Mouse (Mus musculus): ENCODE measurements around the gene Serhl. TPM values are rescaled to one million over a fixed set of nuclear protein-coding genes. Genes with fewer than 3 reads are reported as not detected.
"Not testable (repeated sequence)": the region's sequence is repeated elsewhere in the genome, so short reads cannot be mapped to it uniquely, and the experiment has no call there.

The Serhl gene
- polyA plus RNA-seq, 1 experiment from 2014 or later, result 30.2 TPM

DNA sequence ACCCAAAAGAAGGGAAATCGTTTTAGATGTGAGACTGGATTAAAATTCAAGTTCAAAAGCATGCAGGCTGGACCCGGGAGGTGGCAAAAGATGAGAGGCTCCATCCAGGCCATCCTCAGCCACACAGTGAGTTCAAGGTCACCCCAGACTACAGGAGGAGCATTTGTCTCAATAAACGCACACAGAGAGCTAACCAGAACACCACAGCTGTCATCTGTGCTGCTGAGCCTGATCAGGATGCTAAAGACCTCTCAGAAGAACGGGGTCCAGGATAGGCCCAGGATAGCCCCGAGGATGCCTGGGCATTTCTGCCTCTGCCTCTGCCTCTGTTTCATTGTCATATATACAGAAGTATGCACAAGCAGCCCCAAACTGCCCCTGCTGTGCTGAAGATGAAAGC lies 33.7 kb upstream of the Serhl start:
- Histone ChIP-seq H3K4me2 (ENCODE audit: low read length) (peak overlapping the region; percentile 68; the same call in 1 of the 2 replicates), H3K9me3 (ENCODE audit: control insufficient read depth, low read length) (no peaks in the 10 kb centered on the region), H3K36me3 (ENCODE audit: control insufficient read depth, insufficient read depth) (no peaks in the 10 kb centered on the region), H3K4me3 (replicated peaks; ENCODE audit: low read length) (no peak overlapping the region), H3K27ac (ENCODE audit: low read length) (peak overlapping the region; percentile 69), H3K4me1 (replicated peaks; ENCODE audit: control insufficient read depth, insufficient read depth, low read length) (peaks cover 37% of the 10 kb centered on the region), H3K27me3 (replicated peaks; ENCODE audit: control insufficient read depth, insufficient read depth, low read length) (no peaks in the 10 kb centered on the region), H3K9ac (replicated peaks; ENCODE audit: low read depth, low read length) (no peak overlapping the region)
- 46% methylated on average over 5 of the region's 5 CpGs for WGBS
- ATAC-seq, result no peak

DNA sequence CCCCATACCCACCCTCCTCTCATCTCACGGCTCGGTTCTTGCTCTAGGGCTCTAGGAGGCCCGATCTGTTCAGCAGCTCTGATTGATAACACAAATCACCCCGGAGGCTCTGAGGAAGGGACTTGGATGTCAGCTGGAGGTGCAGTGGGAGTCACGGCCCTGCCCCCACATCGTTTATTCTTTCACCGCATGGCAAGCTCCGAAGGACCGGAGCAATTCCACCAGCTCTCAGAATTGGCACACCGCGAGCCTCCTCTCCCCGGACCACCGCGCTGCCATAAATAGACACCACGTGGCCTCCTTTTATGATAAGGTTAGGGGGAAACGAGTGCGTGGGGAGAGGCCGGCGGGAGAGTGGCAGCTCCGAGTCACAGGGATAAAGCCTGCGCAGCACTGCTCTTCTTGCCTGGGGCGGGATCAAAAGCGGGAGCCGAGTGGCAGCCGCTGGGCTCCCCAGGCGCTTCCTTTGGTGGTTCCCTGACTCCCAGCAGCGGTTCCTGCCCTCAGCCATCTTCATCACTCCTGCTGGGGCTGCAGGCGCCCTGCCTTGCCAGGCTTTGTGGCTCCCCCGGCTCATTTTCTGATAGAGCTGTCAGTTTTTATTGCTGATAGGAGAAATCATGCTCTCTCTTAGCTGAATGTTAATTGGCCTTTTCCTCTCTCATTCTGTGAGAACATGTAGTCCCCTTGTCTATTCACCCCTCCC lies 32.8 kb upstream of the Serhl start:
- Histone ChIP-seq H3K27me3 (replicated peaks; ENCODE audit: control insufficient read depth, insufficient read depth, low read length) (no peaks in the 10 kb centered on the region), H3K36me3 (ENCODE audit: control insufficient read depth, insufficient read depth) (no peaks in the 10 kb centered on the region), H3K4me2 (ENCODE audit: low read length) (peak overlapping the region; percentile 68), H3K27ac (ENCODE audit: low read length) (peak overlapping the region; percentile 95), H3K4me1 (replicated peaks; ENCODE audit: control insufficient read depth, insufficient read depth, low read length) (peaks cover 37% of the 10 kb centered on the region), H3K9me3 (ENCODE audit: control insufficient read depth, low read length) (no peaks in the 10 kb centered on the region), H3K9ac (replicated peaks; ENCODE audit: low read depth, low read length) (peak overlapping the region; percentile 64), H3K4me3 (replicated peaks; ENCODE audit: low read length) (peak overlapping the region; percentile 41)
- peak; percentile 74 for ATAC-seq
- WGBS, result under 1% methylated on average over 29 of the region's 29 CpGs

DNA sequence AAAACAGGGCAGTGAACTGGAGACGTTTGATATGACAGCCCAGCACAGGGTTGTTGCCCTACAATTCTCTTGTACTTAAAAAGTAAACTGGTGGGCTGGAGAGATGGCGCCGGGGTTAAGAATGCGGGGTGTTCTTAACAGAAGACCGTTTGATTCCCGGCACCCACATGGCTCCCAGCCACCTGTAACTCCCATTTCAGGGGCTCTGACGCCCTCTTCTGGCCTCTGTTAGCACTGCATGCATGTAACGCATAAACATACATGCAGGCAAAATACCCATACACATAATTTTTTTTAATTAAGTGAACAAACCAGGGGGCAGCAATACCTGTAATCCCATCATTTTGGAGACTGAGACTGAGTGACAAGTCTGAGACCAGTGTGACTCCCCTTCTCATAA lies 31.8 kb upstream of the Serhl start:
- no peak for ATAC-seq
- Histone ChIP-seq H3K4me1 (replicated peaks; ENCODE audit: control insufficient read depth, insufficient read depth, low read length) (peaks cover 37% of the 10 kb centered on the region), H3K9ac (replicated peaks; ENCODE audit: low read depth, low read length) (no peak overlapping the region), H3K4me3 (replicated peaks; ENCODE audit: low read length) (no peak overlapping the region), H3K36me3 (ENCODE audit: control insufficient read depth, insufficient read depth) (no peaks in the 10 kb centered on the region), H3K9me3 (ENCODE audit: control insufficient read depth, low read length) (no peaks in the 10 kb centered on the region), H3K4me2 (ENCODE audit: low read length) (no peak overlapping the region), H3K27me3 (replicated peaks; ENCODE audit: control insufficient read depth, insufficient read depth, low read length) (no peaks in the 10 kb centered on the region), H3K27ac (ENCODE audit: low read length) (peak overlapping the region; percentile 95)
- 79% methylated on average over 8 of the region's 8 CpGs for WGBS

DNA sequence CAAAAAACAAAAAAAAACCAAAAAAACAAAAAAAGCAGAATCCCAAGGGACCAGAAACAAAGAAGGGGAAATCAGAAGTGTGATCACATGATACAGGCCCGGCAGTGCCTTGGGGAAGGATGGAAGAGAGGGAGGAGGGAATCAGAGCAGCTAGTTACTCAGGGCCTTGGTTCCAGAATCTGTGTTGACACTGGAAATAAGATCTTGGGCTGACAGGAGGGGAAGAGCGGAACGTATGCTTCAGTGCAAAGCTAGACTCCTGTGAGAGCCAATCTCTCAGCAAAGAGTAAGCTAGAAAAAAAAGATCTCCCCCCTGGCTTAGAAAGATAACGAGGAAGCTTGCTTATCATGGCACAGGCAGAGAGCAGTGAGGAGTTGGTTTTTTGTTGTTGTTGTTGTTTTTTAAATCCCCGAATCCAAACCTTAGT lies 30.1 kb upstream of the Serhl start:
- H3K9me3 ChIP-seq (ENCODE audit: control insufficient read depth, low read length), result no peaks in the 10 kb centered on the region
- no peak overlapping the region for H3K4me3 ChIP-seq (replicated peaks; ENCODE audit: low read length)
- no peaks in the 10 kb centered on the region for H3K27me3 ChIP-seq (replicated peaks; ENCODE audit: control insufficient read depth, insufficient read depth, low read length)
- H3K36me3 ChIP-seq (ENCODE audit: control insufficient read depth, insufficient read depth), result no peaks in the 10 kb centered on the region
- H3K9ac ChIP-seq (replicated peaks; ENCODE audit: low read depth, low read length), result no peak overlapping the region
- peak; percentile 43 for ATAC-seq
- H3K27ac ChIP-seq (ENCODE audit: low read length), result peak overlapping the region; percentile 71
- 32% methylated on average over 5 of the region's 5 CpGs for WGBS
- H3K4me1 ChIP-seq (replicated peaks; ENCODE audit: control insufficient read depth, insufficient read depth, low read length), result peaks cover 32% of the 10 kb centered on the region
- no peak overlapping the region for H3K4me2 ChIP-seq (ENCODE audit: low read length)

DNA sequence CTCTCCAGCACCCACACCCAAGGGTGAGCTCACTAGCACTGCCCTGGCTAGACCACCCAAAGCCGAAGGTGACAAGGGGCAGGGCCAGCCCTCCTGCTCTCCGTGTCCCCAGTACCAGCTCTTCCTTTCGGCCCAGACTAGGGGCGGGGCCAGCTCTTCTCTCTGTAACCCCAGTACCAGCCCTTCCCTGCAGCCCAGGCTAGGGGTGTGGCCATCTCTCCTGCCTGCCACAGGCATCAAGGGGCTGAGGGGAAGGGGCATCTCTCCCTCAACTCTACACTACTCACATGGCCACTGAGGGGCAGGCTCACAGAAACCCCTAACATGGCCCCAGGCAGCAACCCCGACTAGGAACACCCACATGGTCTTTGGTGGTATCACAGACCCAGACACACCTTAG lies 27.6 kb upstream of the Serhl start:
- no peak for ATAC-seq
- H3K27me3 ChIP-seq (replicated peaks; ENCODE audit: control insufficient read depth, insufficient read depth, low read length), result no peaks in the 10 kb centered on the region
- H3K27ac ChIP-seq (ENCODE audit: low read length), result no peak overlapping the region
- H3K4me1 ChIP-seq (replicated peaks; ENCODE audit: control insufficient read depth, insufficient read depth, low read length), result peaks cover 22% of the 10 kb centered on the region
- no peaks in the 10 kb centered on the region for H3K9me3 ChIP-seq (ENCODE audit: control insufficient read depth, low read length)
- H3K4me3 ChIP-seq (replicated peaks; ENCODE audit: low read length), result no peak overlapping the region
- no peaks in the 10 kb centered on the region for H3K36me3 ChIP-seq (ENCODE audit: control insufficient read depth, insufficient read depth)
- H3K9ac ChIP-seq (replicated peaks; ENCODE audit: low read depth, low read length), result no peak overlapping the region
- 17% methylated on average over 5 of the region's 5 CpGs for WGBS
- no peak overlapping the region for H3K4me2 ChIP-seq (ENCODE audit: low read length)

DNA sequence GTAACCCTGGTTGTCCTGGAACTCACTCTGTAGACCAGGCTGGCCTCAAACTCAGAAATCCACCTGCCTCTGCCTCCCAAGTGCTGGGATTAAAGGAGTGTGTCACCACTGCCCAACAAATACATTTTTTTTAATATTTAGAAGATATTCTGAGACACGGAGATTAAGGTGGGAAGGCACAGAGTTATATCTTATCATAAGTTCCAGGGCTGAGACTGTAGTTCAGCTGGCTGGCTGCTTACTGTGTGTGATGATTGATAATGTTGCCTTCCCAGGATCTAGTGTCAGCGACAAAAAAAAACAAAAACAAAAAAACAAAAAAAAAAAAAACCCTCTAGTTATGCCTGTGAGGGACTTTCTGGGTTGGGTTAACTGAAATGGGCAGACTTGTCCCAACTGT lies 26.7 kb upstream of the Serhl start:
- H3K9ac ChIP-seq (replicated peaks; ENCODE audit: low read depth, low read length); H3K9me3 ChIP-seq (ENCODE audit: control insufficient read depth, low read length); H3K4me3 ChIP-seq (replicated peaks; ENCODE audit: low read length); H3K27ac ChIP-seq (ENCODE audit: low read length); H3K4me2 ChIP-seq (ENCODE audit: low read length); H3K36me3 ChIP-seq (ENCODE audit: control insufficient read depth, insufficient read depth); H3K27me3 ChIP-seq (replicated peaks; ENCODE audit: control insufficient read depth, insufficient read depth, low read length); ATAC-seq: not testable (repeated sequence)
- WGBS, result 100% methylated on average over 2 of the region's 2 CpGs
- H3K4me1 ChIP-seq (replicated peaks; ENCODE audit: control insufficient read depth, insufficient read depth, low read length), result peaks cover 14% of the 10 kb centered on the region

DNA sequence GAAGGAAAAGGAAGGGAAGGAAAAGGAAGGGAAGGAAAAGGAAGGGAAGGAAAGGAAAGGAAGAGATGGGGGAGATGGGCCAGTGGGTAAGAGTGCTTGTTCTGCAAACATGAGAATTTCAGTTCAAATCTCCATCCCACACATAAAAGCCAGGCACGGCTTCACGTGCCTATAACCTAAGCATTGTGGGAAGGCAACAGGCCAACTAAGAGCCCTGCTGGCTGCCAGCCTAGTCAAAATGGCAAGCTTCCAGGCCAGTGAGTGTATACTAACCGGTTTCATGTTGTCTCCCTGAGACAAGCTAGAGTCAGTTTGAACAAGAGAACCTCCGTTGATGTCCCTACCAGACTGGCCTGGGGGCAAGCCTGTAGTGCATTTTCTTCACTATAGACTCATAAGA lies 23.8 kb upstream of the Serhl start:
- H3K36me3 ChIP-seq (ENCODE audit: control insufficient read depth, insufficient read depth), result no peaks in the 10 kb centered on the region
- H3K4me3 ChIP-seq (replicated peaks; ENCODE audit: low read length), result no peak overlapping the region
- WGBS, result 37% methylated on average over 4 of the region's 4 CpGs
- no peak; the same call in 1 of the 2 replicates for ATAC-seq
- H3K9me3 ChIP-seq (ENCODE audit: control insufficient read depth, low read length), result no peaks in the 10 kb centered on the region
- H3K27me3 ChIP-seq (replicated peaks; ENCODE audit: control insufficient read depth, insufficient read depth, low read length), result no peaks in the 10 kb centered on the region
- H3K4me1 ChIP-seq (replicated peaks; ENCODE audit: control insufficient read depth, insufficient read depth, low read length), result peaks cover 3% of the 10 kb centered on the region; the same call in 1 of the 2 replicates
- H3K4me2 ChIP-seq (ENCODE audit: low read length), result no peak overlapping the region
- H3K27ac ChIP-seq (ENCODE audit: low read length), result no peak overlapping the region
- no peak overlapping the region for H3K9ac ChIP-seq (replicated peaks; ENCODE audit: low read depth, low read length)

DNA sequence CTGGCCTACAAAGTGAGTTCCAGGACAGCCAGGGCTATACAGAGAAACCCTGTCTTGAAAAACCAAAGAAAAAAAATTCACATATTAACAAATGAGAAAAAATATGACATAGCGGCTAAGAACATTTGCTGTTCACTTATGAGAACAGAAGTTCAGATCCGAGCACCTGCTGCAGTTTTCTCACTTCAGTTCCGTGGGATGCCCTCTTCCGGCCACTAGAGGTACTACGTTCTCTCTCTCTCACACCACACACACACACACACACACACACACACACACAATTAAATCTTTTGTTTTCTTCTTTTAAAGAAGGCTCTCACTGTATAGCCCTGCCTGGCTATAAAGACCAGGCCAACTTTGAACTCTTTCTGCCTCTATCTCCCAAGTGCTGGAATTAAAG lies 21.0 kb upstream of the Serhl start:
- no peaks in the 10 kb centered on the region for H3K27me3 ChIP-seq (replicated peaks; ENCODE audit: control insufficient read depth, insufficient read depth, low read length)
- peaks cover 3% of the 10 kb centered on the region; the same call in 1 of the 2 replicates for H3K4me1 ChIP-seq (replicated peaks; ENCODE audit: control insufficient read depth, insufficient read depth, low read length)
- no peak overlapping the region for H3K9ac ChIP-seq (replicated peaks; ENCODE audit: low read depth, low read length)
- no peak overlapping the region for H3K27ac ChIP-seq (ENCODE audit: low read length)
- H3K36me3 ChIP-seq (ENCODE audit: control insufficient read depth, insufficient read depth), result no peaks in the 10 kb centered on the region
- 94% methylated on average over 5 of the region's 5 CpGs for WGBS
- ATAC-seq, result no peak
- H3K4me2 ChIP-seq (ENCODE audit: low read length), result no peak overlapping the region
- no peaks in the 10 kb centered on the region for H3K9me3 ChIP-seq (ENCODE audit: control insufficient read depth, low read length)
- H3K4me3 ChIP-seq (replicated peaks; ENCODE audit: low read length), result no peak overlapping the region

DNA sequence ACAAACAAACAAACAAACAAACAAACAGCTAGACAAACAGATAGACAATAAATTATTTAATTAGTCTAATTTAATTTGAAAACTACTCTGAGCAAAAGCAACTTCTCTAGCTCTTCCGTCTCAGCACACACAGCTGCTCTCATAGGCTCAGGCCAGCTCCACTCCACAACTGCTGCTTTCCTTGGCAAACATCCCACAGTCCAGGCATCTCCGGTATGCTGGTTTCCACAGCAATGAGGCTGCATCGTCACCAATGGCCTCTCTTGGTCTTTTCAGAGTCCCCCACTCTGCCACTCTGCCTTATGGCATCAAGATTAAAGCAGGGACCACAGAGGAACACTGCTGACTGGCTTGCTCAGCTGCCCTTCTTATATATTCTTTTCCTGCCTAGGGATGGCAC lies 18.4 kb upstream of the Serhl start:
- H3K27ac ChIP-seq (ENCODE audit: low read length), result no peak overlapping the region
- H3K4me3 ChIP-seq (replicated peaks; ENCODE audit: low read length), result no peak overlapping the region
- H3K9me3 ChIP-seq (ENCODE audit: control insufficient read depth, low read length), result no peaks in the 10 kb centered on the region
- WGBS, result 25% methylated on average over 3 of the region's 3 CpGs
- no peak overlapping the region for H3K4me2 ChIP-seq (ENCODE audit: low read length)
- peak; percentile 49; the same call in 1 of the 2 replicates for ATAC-seq
- H3K36me3 ChIP-seq (ENCODE audit: control insufficient read depth, insufficient read depth), result no peaks in the 10 kb centered on the region
- H3K9ac ChIP-seq (replicated peaks; ENCODE audit: low read depth, low read length), result no peak overlapping the region
- no peaks in the 10 kb centered on the region for H3K4me1 ChIP-seq (replicated peaks; ENCODE audit: control insufficient read depth, insufficient read depth, low read length)
- no peaks in the 10 kb centered on the region for H3K27me3 ChIP-seq (replicated peaks; ENCODE audit: control insufficient read depth, insufficient read depth, low read length)

DNA sequence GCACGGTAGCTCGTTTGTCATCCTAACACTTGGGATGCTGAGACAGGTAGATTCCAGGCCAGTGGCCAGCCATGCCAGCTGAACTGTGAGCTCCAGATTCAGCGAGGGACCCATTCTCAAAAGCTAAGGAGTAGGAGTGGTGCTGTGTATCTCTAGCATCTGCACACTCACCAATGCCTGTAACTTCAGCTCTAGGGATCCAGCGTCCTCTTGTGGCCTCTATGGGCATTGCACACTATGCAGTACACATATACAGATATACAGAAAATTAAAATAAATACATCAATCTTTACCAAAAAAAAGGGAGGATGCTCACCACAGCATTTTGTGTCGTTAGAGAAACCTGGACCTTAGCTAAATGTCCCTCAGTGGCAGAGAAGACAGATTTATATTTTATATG lies 17.6 kb upstream of the Serhl start:
- H3K4me3 ChIP-seq (replicated peaks; ENCODE audit: low read length), result no peak overlapping the region
- H3K9ac ChIP-seq (replicated peaks; ENCODE audit: low read depth, low read length), result no peak overlapping the region

More for the DNA sequence above, 17.6 kb upstream of the Serhl start:
- no peaks in the 10 kb centered on the region for H3K36me3 ChIP-seq (ENCODE audit: control insufficient read depth, insufficient read depth)
- H3K27ac ChIP-seq (ENCODE audit: low read length), result no peak overlapping the region
- no peak overlapping the region for H3K4me2 ChIP-seq (ENCODE audit: low read length)
- H3K9me3 ChIP-seq (ENCODE audit: control insufficient read depth, low read length), result no peaks in the 10 kb centered on the region
- ATAC-seq, result no peak
- no peaks in the 10 kb centered on the region for H3K27me3 ChIP-seq (replicated peaks; ENCODE audit: control insufficient read depth, insufficient read depth, low read length)
- H3K4me1 ChIP-seq (replicated peaks; ENCODE audit: control insufficient read depth, insufficient read depth, low read length), result no peaks in the 10 kb centered on the region
- WGBS, result 83% methylated on average over 5 of the region's 5 CpGs
